Mouse (Mus musculus) limb, embryonic 10.5 days (tissue): ENCODE measurements at regions not wholly inside any gene's neighbourhood (a gene's known extent, or its start where the extent isn't known, plus 50 kb on each side); places are given as distances from the start of the nearest gene placed in this dataset.

Source experiments
- DNase-seq: peaks from one replicate; pipeline ENCODE4 v3.0.0-alpha.2; 2017; ENCODE audit warnings: low spot score
- H3K27ac ChIP-seq: fragments of 300-500 bp; sonication (generic); 2 replicates; pipeline ENCODE4 v1.5.1; 2016; ENCODE audit warnings: mild to moderate bottlenecking
- H3K27me3 ChIP-seq: fragments of 300-500 bp; sonication (generic); 2 replicates; pipeline ENCODE4 v1.6.1; 2016; ENCODE audit warnings: low read depth, mild to moderate bottlenecking; ENCODE audit not compliant: poor library complexity, severe bottlenecking
- H3K36me3 ChIP-seq: fragments of 300-500 bp; sonication (generic); 2 replicates; pipeline ENCODE4 v1.6.1; 2016; ENCODE audit warnings: mild to moderate bottlenecking, moderate library complexity
- H3K4me1 ChIP-seq: fragments of 300-500 bp; sonication (generic); 2 replicates; pipeline ENCODE4 v1.6.1; 2016
- H3K4me3 ChIP-seq: fragments of 300-500 bp; sonication (generic); 2 replicates; pipeline ENCODE4 v1.5.1; 2016; ENCODE audit warnings: mild to moderate bottlenecking, moderate library complexity
- H3K9me3 ChIP-seq: fragments of 300-500 bp; sonication (generic); replicated peaks from 2 replicates; pipeline ENCODE4 v1.6.1; 2016; ENCODE audit warnings: mild to moderate bottlenecking
- WGBS: fragments of 180-500 bp; shearing (Covaris S2); methylation state at CpG from one replicate; pipeline ENCODE4 v1.1.7; 2016; 5-methylcytosine and 5-hydroxymethylcytosine counted together

DNA sequence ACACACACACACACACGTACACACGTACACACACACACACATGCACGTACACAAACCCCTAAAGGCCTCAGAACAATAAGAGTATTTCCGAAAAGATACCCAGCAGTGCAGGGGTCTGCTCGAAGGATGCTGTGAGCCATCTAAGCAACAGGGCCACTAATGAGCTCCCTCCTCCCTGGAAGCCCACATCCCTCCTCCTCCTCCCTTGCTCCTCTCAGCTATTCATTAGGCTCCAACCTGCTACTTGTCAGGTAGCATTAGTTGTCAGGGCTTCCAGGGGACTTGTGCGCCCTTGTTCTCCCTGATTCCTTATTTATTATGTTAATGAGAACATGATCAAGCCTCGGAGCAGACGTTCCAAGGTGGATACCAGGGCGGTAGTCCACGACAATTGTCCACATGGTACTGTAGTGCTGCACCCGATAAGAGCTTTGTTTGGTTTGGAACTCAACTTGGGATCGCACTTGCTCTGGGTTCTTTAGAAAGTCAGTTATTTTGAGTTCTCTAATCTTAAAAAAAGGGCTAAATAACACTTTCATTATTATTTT lies 159.8 kb downstream of the Evx1 start:
- WGBS: 83% methylated on average over 12 of the region's 12 CpGs
- Histone ChIP-seq H3K4me3 (no peak overlapping the region), H3K27ac (no peak overlapping the region), H3K27me3 (no peaks in the 10 kb centered on the region; the same call in 1 of the 2 replicates), H3K4me1 (peaks cover 43% of the 10 kb centered on the region), H3K36me3 (no peaks in the 10 kb centered on the region), H3K9me3 (no peaks in the 10 kb centered on the region)
- peak; percentile 25 for DNase-seq

GRCm38 (mm10) chr6:52473924-52474323 lies 160.6 kb downstream of the Evx1 start:
- Histone ChIP-seq H3K9me3 (no peaks in the 10 kb centered on the region), H3K4me1 (peaks cover 50% of the 10 kb centered on the region), H3K4me3 (no peak overlapping the region), H3K36me3 (no peaks in the 10 kb centered on the region), H3K27ac (0 out of 2 replicates have a peak overlapping the region, but pooled peaks have one; percentile 34), H3K27me3 (no peaks in the 10 kb centered on the region; the same call in 1 of the 2 replicates)
- no peak for DNase-seq
- WGBS: 56% methylated on average over 11 of the region's 11 CpGs

GRCm38 (mm10) chr6:52475676-52476075 lies 162.4 kb downstream of the Evx1 start:
- no peaks in the 10 kb centered on the region for H3K36me3 ChIP-seq
- peak; percentile 25 for DNase-seq
- H3K4me3 ChIP-seq: no peak overlapping the region
- H3K27ac ChIP-seq: peak overlapping the region; percentile 58; the same call in 1 of the 2 replicates
- 81% methylated on average over 8 of the region's 8 CpGs for WGBS
- H3K27me3 ChIP-seq: no peaks in the 10 kb centered on the region; the same call in 1 of the 2 replicates
- no peaks in the 10 kb centered on the region for H3K9me3 ChIP-seq
- peaks cover 58% of the 10 kb centered on the region for H3K4me1 ChIP-seq

DNA sequence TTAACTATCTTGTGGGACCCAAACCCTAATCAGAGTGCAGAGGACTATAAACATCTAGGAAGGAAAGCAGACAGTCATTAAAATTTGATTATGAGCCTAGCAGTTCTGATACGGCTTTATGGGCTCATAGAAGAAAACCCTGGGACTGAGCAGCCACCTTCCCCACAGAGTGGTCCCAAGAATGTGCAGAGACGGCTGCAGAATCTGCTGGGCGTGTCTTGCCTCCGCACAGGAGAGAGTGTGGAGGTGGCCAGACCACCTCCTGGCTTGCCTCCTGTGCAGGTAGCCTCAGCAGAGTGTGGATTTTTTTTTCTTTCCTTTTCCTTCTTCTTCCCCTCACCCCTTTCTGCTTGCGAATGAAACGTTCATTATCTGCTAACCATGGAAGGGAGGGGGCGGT lies 163.3 kb downstream of the Hibadh start:
- 49% methylated on average over 7 of the region's 7 CpGs for WGBS
- no peaks in the 10 kb centered on the region for H3K36me3 ChIP-seq
- peaks cover 60% of the 10 kb centered on the region for H3K4me1 ChIP-seq
- H3K27ac ChIP-seq: peak overlapping the region; percentile 50; the same call in 1 of the 2 replicates
- H3K4me3 ChIP-seq: no peak overlapping the region
- H3K27me3 ChIP-seq: no peaks in the 10 kb centered on the region; the same call in 1 of the 2 replicates
- H3K9me3 ChIP-seq: no peaks in the 10 kb centered on the region
- DNase-seq: peak; percentile 32

GRCm38 (mm10) chr6:52477380-52477779 lies 162.8 kb downstream of the Hibadh start:
- Histone ChIP-seq H3K9me3 (no peaks in the 10 kb centered on the region), H3K27ac (peak overlapping the region; percentile 50; the same call in 1 of the 2 replicates), H3K27me3 (no peaks in the 10 kb centered on the region; the same call in 1 of the 2 replicates), H3K36me3 (no peaks in the 10 kb centered on the region), H3K4me3 (no peak overlapping the region), H3K4me1 (peaks cover 65% of the 10 kb centered on the region)
- DNase-seq: no peak
- 81% methylated on average over 7 of the region's 7 CpGs for WGBS

DNA sequence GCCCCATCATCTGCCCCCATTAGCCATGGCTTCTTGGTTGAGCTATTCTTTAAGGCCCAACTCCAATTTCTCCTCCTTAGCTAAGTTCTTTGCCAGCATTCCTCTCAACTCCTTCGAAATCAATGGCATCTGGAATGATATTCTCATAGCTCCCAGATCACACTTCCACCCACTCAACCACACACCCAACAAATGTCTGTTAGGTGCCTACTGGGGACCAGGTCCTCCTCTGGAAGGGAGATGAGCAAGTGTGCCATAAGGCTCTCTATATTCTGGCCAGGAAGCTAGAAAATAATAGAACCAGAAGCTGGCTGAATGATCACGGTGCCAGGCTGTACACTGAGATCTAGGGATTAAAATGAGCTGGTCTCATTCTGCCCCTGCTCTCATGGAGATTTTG lies 161.6 kb downstream of the Hibadh start:
- WGBS: 84% methylated on average over 2 of the region's 2 CpGs

GRCm38 (mm10) chr6:52479200-52479599 lies 161.0 kb downstream of the Hibadh start:
- 40% methylated on average over 12 of the region's 12 CpGs for WGBS
- Histone ChIP-seq H3K27me3 (no peaks in the 10 kb centered on the region), H3K4me1 (peaks cover 53% of the 10 kb centered on the region), H3K27ac (peak overlapping the region; percentile 38; the same call in 1 of the 2 replicates), H3K36me3 (no peaks in the 10 kb centered on the region), H3K9me3 (no peaks in the 10 kb centered on the region), H3K4me3 (no peak overlapping the region)
- DNase-seq: peak; percentile 34

More for the DNA sequence above, 161.6 kb downstream of the Hibadh start:
- no peaks in the 10 kb centered on the region for H3K9me3 ChIP-seq
- H3K27me3 ChIP-seq: no peaks in the 10 kb centered on the region
- H3K36me3 ChIP-seq: no peaks in the 10 kb centered on the region
- no peak overlapping the region for H3K4me3 ChIP-seq
- H3K4me1 ChIP-seq: peaks cover 59% of the 10 kb centered on the region
- peak overlapping the region; percentile 38 for H3K27ac ChIP-seq
- no peak for DNase-seq

GRCm38 (mm10) chr6:52481975-52482374 lies 158.2 kb downstream of the Hibadh start:
- Histone ChIP-seq H3K27ac (no peak overlapping the region), H3K27me3 (peaks cover 8% of the 10 kb centered on the region; the same call in 1 of the 2 replicates), H3K4me3 (no peak overlapping the region), H3K36me3 (no peaks in the 10 kb centered on the region), H3K9me3 (no peaks in the 10 kb centered on the region), H3K4me1 (peaks cover 45% of the 10 kb centered on the region)
- DNase-seq: peak; percentile 26
- 59% methylated on average over 7 of the region's 7 CpGs for WGBS

GRCm38 (mm10) chr6:52486146-52486545 lies 154.0 kb downstream of the Hibadh start:
- no peaks in the 10 kb centered on the region for H3K36me3 ChIP-seq
- 84% methylated on average over 9 of the region's 9 CpGs for WGBS

DNA sequence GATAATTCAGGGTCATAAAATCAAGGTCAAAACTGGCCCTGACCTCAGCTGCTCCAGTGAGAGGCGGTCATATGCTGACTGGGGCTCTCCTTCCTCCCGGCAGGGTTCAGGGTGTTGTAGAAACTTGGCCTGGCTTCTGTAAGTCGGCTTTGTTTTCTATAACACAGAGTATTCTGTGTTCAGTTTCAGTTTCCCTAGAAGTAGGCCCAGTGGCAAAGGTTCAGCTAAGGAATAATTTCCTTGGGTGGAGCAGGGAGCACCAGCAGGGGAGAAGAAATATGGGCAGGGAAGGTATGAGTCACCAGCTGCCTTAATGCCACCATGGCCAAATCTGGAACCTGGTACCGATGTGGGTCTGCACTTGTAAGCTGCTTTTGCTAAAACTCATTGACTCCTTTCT lies 153.5 kb downstream of the Hibadh start:
- Histone ChIP-seq H3K4me3 (no peak overlapping the region), H3K36me3 (no peaks in the 10 kb centered on the region), H3K9me3 (no peaks in the 10 kb centered on the region), H3K4me1 (peaks cover 22% of the 10 kb centered on the region), H3K27ac (peak overlapping the region; percentile 22; the same call in 1 of the 2 replicates), H3K27me3 (peaks cover 8% of the 10 kb centered on the region; the same call in 1 of the 2 replicates)
- 61% methylated on average over 4 of the region's 4 CpGs for WGBS
- DNase-seq: no peak

More at GRCm38 (mm10) chr6:52486146-52486545, 154.0 kb downstream of the Hibadh start:
- H3K4me3 ChIP-seq: no peak overlapping the region
- H3K9me3 ChIP-seq: no peaks in the 10 kb centered on the region
- DNase-seq: peak; percentile 19
- H3K27ac ChIP-seq: peak overlapping the region; percentile 22; the same call in 1 of the 2 replicates
- H3K27me3 ChIP-seq: peaks cover 8% of the 10 kb centered on the region; the same call in 1 of the 2 replicates
- peaks cover 22% of the 10 kb centered on the region for H3K4me1 ChIP-seq

- 96% methylated on average over 5 of the region's 5 CpGs for WGBS
Observed at GRCm38 (mm10) chr6:52487861-52488260, 152.3 kb downstream of the Hibadh start.

GRCm38 (mm10) chr6:52490264-52490775 lies 149.9 kb downstream of the Hibadh start:
- WGBS: 80% methylated on average over 14 of the region's 14 CpGs
- peak; percentile 29 for DNase-seq
- peaks cover 20% of the 10 kb centered on the region for H3K4me1 ChIP-seq

More at GRCm38 (mm10) chr6:52487861-52488260, 152.3 kb downstream of the Hibadh start:
- H3K4me3 ChIP-seq: no peak overlapping the region
- no peaks in the 10 kb centered on the region for H3K36me3 ChIP-seq
- peaks cover 14% of the 10 kb centered on the region for H3K4me1 ChIP-seq
- peak; percentile 20 for DNase-seq
- H3K9me3 ChIP-seq: no peaks in the 10 kb centered on the region
- peaks cover 8% of the 10 kb centered on the region; the same call in 1 of the 2 replicates for H3K27me3 ChIP-seq
- no peak overlapping the region for H3K27ac ChIP-seq

DNA sequence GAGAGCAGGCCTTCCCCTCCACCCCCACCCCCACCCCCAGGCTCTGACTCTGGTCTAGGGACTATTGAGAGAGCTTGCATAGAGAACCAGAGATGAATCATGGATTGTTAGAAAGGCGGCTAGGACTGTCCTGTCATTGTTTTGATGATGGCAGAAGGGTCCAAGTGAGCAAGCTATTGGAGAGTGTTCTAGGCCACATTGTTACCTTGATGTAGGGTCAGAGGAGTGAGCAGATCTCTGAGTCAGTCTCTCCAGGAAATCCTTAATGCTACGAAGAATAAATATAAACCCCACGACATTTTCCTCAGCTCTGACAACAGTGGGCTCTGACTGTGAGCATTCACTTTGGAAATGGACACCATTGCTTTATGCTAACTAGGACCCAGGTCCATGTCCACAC lies 144.9 kb downstream of the Hibadh start:
- no peak for DNase-seq
- H3K9me3 ChIP-seq: no peaks in the 10 kb centered on the region
- H3K27ac ChIP-seq: no peak overlapping the region
- H3K27me3 ChIP-seq: peaks cover 6% of the 10 kb centered on the region; the same call in 1 of the 2 replicates
- H3K36me3 ChIP-seq: no peaks in the 10 kb centered on the region
- no peak overlapping the region for H3K4me3 ChIP-seq
- 83% methylated on average over 3 of the region's 3 CpGs for WGBS
- peaks cover 5% of the 10 kb centered on the region for H3K4me1 ChIP-seq

More at GRCm38 (mm10) chr6:52490264-52490775, 149.9 kb downstream of the Hibadh start:
- no peaks in the 10 kb centered on the region for H3K9me3 ChIP-seq
- H3K27me3 ChIP-seq: peaks cover 4% of the 10 kb centered on the region; the same call in 1 of the 2 replicates
- no peaks in the 10 kb centered on the region for H3K36me3 ChIP-seq
- H3K4me3 ChIP-seq: no peak overlapping the region
- H3K27ac ChIP-seq: no peak overlapping the region
